Mouse (Mus musculus) lung, embryonic 15.5 days (tissue): ENCODE results near the gene Kcnq5. TPM values are rescaled to one million over a fixed set of nuclear protein-coding genes. Genes with fewer than 3 reads are reported as not detected.
"Not testable (repeated sequence)": the region's sequence is repeated elsewhere in the genome, so short reads cannot be mapped to it uniquely, and the experiment has no call there.

Source experiments
- ATAC-seq: fragments of 200-750 bp; cut with Nextera tagmentation; 2 replicates; pipeline ENCODE4 v1.8.0; 2017; ENCODE audit warnings: moderate number of reproducible peaks, borderline replicate concordance; ENCODE audit not compliant: low FRiP score, low TSS enrichment; ENCODE audit errors: extremely low read depth
- H3K27ac ChIP-seq: fragments of 300-500 bp; sonication (generic); 2 replicates; pipeline ENCODE4 v1.5.1; 2015; ENCODE audit warnings: moderate library complexity, mild to moderate bottlenecking, inconsistent platforms
- H3K27me3 ChIP-seq: fragments of 300-500 bp; sonication (generic); 2 replicates; pipeline ENCODE4 v1.6.1; 2015; ENCODE audit warnings: inconsistent platforms
- H3K36me3 ChIP-seq: fragments of 300-500 bp; sonication (generic); 2 replicates; pipeline ENCODE4 v1.6.1; 2015; ENCODE audit warnings: inconsistent platforms
- H3K4me1 ChIP-seq: fragments of 300-500 bp; sonication (generic); 2 replicates; pipeline ENCODE4 v1.6.1; 2015; ENCODE audit warnings: inconsistent platforms
- H3K4me2 ChIP-seq: fragments of 300-500 bp; sonication (generic); 2 replicates; pipeline ENCODE4 v1.6.1; 2015; ENCODE audit warnings: inconsistent platforms, mild to moderate bottlenecking, moderate library complexity
- H3K4me3 ChIP-seq: fragments of 300-500 bp; sonication (generic); 2 replicates; pipeline ENCODE4 v1.5.1; 2015; ENCODE audit warnings: mild to moderate bottlenecking, inconsistent platforms
- H3K9ac ChIP-seq: fragments of 300-500 bp; sonication (generic); 2 replicates; pipeline ENCODE4 v1.6.1; 2015; ENCODE audit warnings: inconsistent platforms
- H3K9me3 ChIP-seq: fragments of 300-500 bp; sonication (generic); 2 replicates; pipeline ENCODE4 v1.6.1; 2016; ENCODE audit warnings: inconsistent platforms
- WGBS: fragments of 180-500 bp; shearing (Covaris S2); methylation state at CpG from one replicate; pipeline ENCODE4 v1.1.7; 2015; 5-methylcytosine and 5-hydroxymethylcytosine counted together
- polyA plus RNA-seq: library from polyadenylated mRNA; unstranded; fragments of >200 nt; fragmentation: Nextera tagmentation; extraction: Ambion mirVana; gene quantifications from 2 replicates; pipeline ENCODE4 v1.2.1, GENCODE M21; 2015

Kcnq5 gene
- polyA plus RNA-seq, 1 experiment from 2014 or later = 1.5 TPM

DNA sequence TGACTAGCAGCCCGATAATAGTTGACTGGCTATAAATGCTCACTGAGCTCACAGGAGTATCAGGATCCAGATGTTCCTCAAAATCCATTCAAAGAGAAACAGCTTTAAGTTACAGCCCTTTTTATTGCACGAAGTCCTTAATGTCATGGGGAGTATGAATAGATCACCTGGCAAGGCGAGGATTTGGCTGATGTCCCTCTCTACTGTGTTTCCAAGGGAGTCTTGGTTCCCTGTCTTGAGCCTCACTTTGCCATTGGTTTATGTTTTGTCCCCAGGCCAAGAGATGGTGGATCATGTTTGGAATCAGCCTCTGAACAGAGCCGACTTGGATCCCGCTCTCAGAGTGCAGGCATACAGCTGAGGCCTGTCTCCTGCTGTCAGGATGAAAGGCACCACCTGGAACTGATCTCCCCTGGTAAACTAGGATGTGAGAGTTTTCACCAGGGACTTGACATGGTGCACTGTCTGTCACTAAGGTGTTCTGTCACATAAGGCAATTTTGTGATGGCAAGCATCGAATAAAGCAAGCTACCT, 570.5 kb downstream of the Kcnq5 start:
- H3K27me3 ChIP-seq = no peaks in the 10 kb centered on the region
- no peak overlapping the region for H3K4me3 ChIP-seq
- no peaks in the 10 kb centered on the region for H3K9me3 ChIP-seq
- ATAC-seq = no peak
- H3K36me3 ChIP-seq = no peaks in the 10 kb centered on the region
- no peaks in the 10 kb centered on the region for H3K4me1 ChIP-seq
- 55% methylated on average over 6 of the region's 6 CpGs for WGBS
- no peak overlapping the region for H3K4me2 ChIP-seq
- H3K9ac ChIP-seq = no peak overlapping the region
- H3K27ac ChIP-seq = no peak overlapping the region

DNA sequence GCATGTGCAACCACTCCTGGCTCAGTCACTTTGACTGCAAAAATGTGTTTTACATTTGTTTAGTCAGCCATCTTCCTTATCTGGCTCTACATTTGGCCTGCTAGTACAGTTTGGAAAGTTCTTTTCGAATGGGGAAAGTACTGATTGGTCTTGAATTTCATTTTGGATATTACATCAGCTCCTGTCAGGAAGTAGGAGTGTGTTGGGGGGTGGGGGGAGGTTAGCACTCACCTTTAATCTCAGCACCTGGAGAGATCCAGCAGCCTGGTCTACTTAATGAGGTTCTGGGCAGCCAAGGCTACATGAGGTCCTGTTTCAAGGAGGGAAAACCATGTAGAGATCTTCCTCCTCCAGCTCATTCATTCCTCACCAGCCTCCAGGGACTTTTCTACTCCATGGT, 578.5 kb downstream of the Kcnq5 start, which contains the start of gene Khdc1b:
TSS of gene Khdc1b (plus strand) at position 301 of the 400 bp plus-strand sequence.
- Histone ChIP-seq H3K9me3 (no peaks in the 10 kb centered on the region), H3K4me2 (no peak within 1 kb of the TSS), H3K27ac (no peak within 1 kb of the TSS), H3K9ac (no peak within 1 kb of the TSS), H3K36me3 (no peaks in the 10 kb centered on the region), H3K4me3 (no peak within 1 kb of the TSS), H3K4me1 (no peaks in the 10 kb centered on the region), H3K27me3 (no peaks in the 10 kb centered on the region)
- 89% methylated on average over 1 of the region's 1 CpGs for WGBS
- no peak for ATAC-seq

DNA sequence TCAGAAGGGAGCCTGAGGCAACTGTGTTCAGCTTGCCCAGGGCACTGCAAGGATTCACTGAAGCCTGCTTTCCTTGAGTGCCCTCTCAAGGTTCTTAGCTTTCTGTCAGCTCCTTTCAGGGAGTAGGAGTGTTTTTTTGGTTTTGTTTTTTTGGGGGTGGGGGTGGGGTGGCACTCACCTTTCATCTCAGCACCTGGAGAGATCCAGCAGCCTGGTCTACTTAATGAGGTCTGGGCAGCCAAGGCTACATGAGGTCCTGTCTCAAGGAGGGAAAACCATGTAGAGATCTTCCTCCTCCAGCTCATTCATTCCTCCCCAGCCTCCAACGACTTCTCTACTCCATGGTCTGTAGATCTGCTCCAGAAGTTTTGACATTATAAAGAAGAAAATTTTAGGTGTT, 593.7 kb downstream of the Kcnq5 start, which contains the start of gene Khdc1c:
TSS of gene Khdc1c (plus strand) at position 301 of the 400 bp plus-strand sequence.
- H3K36me3 ChIP-seq, H3K27me3 ChIP-seq, H3K9ac ChIP-seq, H3K4me1 ChIP-seq, H3K4me2 ChIP-seq, H3K9me3 ChIP-seq, H3K27ac ChIP-seq, ATAC-seq, H3K4me3 ChIP-seq: not testable (repeated sequence)
- WGBS = 70% methylated on average over 1 of the region's 1 CpGs

DNA sequence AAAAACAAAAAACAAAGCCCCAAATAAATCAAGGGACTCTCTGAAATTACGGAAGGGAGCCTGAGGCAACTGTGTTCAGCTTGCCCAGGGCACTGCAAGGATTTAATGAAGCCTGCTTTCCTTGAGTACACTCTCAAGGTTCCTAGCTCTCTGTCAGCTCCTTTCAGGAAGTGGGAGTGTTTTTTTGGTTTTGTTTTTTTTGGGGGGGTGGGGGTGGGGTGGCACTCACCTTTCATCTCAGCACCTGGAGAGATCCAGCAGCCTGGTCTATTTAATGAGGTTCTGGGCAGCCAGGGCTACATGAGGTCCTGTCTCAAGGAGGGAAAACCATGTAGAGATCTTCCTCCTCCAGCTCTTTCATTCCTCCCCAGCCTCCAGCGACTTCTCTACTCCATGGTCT, 612.4 kb downstream of the Kcnq5 start, which contains the start of gene Khdc1a:
TSS of gene Khdc1a (plus strand) at position 301 of the 400 bp plus-strand sequence.
- H3K4me3 ChIP-seq = no peak within 1 kb of the TSS
- H3K27ac ChIP-seq = no peak within 1 kb of the TSS
- 79% methylated on average over 2 of the region's 2 CpGs for WGBS
- H3K9me3 ChIP-seq = no peaks in the 10 kb centered on the region
- H3K9ac ChIP-seq = no peak within 1 kb of the TSS
- no peak for ATAC-seq
- no peaks in the 10 kb centered on the region for H3K4me1 ChIP-seq
- H3K4me2 ChIP-seq = no peak within 1 kb of the TSS
- H3K36me3 ChIP-seq = no peaks in the 10 kb centered on the region
- H3K27me3 ChIP-seq = no peaks in the 10 kb centered on the region
